Mouse (Mus musculus) hindlimb bud, embryonic 11.5 days (tissue): ENCODE data around the gene Gmpr2.

Experiments
- DNase-seq: peaks from one replicate; pipeline ENCODE4 v3.0.0-alpha.2; 2012; ENCODE audit warnings: low read depth, low spot score; ENCODE audit errors: extremely low spot score

Gmpr2 gene

GRCm38 (mm10) chr14:55723433-55723832 is 51.7 kb downstream of the Gmpr2 start:
- DNase-seq = no peak

GRCm38 (mm10) chr14:55724411-55724871 is 52.7 kb downstream of the Gmpr2 start:
- no peak for DNase-seq

GRCm38 (mm10) chr14:55726261-55726660 is 54.5 kb downstream of the Gmpr2 start:
- DNase-seq = no peak

GRCm38 (mm10) chr14:55727889-55728685 is 56.3 kb downstream of the Gmpr2 start:
- no peak for DNase-seq
